9 mouse cellular contexts compared by ENCODE assay signal in the genomic region with DNA sequence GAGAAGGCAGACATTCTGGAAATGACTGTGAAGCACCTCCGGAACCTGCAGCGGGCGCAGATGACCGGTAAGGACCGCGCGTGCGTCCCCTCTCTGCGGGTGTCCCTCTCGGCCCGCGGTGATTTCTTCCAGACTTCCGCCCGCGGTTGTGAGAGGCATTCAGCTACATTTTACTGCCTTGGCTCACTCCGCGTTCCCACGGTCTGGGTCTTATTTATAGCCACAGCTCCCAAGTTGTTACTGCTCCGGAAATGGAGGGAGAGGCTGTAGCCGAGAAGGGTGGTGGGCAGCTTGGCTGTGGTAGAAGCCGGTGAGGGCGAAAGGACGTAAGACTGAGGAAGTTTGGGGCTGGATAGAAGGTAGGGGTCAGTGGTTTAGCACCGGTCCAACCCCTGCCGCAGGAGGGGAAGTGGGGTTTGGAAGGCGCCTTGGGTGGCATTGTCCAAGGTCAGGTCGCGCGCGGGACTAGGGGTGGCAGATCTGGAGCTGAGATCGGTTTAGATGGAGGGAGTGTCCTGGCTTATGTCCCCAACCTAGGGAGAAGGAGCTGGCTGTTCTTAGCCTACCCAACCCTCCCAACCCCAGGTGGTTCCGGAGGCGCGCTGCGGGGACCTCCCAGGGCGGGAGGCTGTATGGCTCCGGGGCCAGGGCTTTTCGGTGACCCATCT. TPM values are rescaled to one million over a fixed set of nuclear protein-coding genes. Genes with fewer than 3 reads are reported as not detected.
A peak's percentile ranks its signal among the peaks of the same experiment; 100 is the strongest.
DNase-seq lines count a peak whose midpoint lies in the region; ATAC-seq and TF ChIP-seq lines count a peak whose summit lies in the region.
"Had no signal": no experiment of that assay in that cellular context is flagged by ENCODE, and none has a peak within 500 bp of the region (broad histone marks: within the 10 kb centered on the region; RNA-seq: fewer than 3 reads in every experiment).

No protein-coding gene starts in this region.

- under 1% methylated on average over 38 of the region's 38 CpGs for WGBS in hindbrain, embryonic 14.5 days
- WGBS in midbrain, embryonic 13.5 days, result under 1% methylated on average over 38 of the region's 38 CpGs
- under 1% methylated on average over 38 of the region's 38 CpGs for WGBS in stomach, embryonic 14.5 days

- H3K27me3 ChIP-seq in hindbrain, embryonic 14.5 days (ENCODE audit: control insufficient read depth, insufficient read depth, low read length), result peaks cover 67% of the 10 kb centered on the region
- H3K27me3 ChIP-seq in midbrain, embryonic 13.5 days, result peaks cover 65% of the 10 kb centered on the region
- no peaks in the 10 kb centered on the region for H3K27me3 ChIP-seq in stomach, embryonic 14.5 days (ENCODE audit: control insufficient read depth, insufficient read depth, low read length)
- H3K27me3 ChIP-seq: Patski had no signal

- H3K4me1 ChIP-seq in hindbrain, embryonic 14.5 days (replicated peaks; ENCODE audit: control insufficient read depth, insufficient read depth, low read length), result peaks cover 34% of the 10 kb centered on the region
- H3K4me1 ChIP-seq in midbrain, embryonic 13.5 days (replicated peaks), result peaks cover 71% of the 10 kb centered on the region
- peaks cover 38% of the 10 kb centered on the region for H3K4me1 ChIP-seq in stomach, embryonic 14.5 days (ENCODE audit: control insufficient read depth, insufficient read depth, low read length)

- peak in 1 of 2 experiments; percentile 28 for DNase-seq in layer of hippocampus, adult 2 months (ENCODE audit: low spot score in 2 of 2)
- DNase-seq in layer of hippocampus, adult 9-10 months (ENCODE audit: low spot score), result no peak
- peak; percentile 48 to 67 for DNase-seq in gastrocnemius, adult 8-10 months (ENCODE audit: low spot score in 2 of 2)
- peak; percentile 38 for DNase-seq in hindbrain, embryonic 14.5 days (ENCODE audit: low spot score)
- DNase-seq in left cerebral cortex, postnatal 4 days, result peak; percentile 38

- H3K9ac ChIP-seq in hindbrain, embryonic 14.5 days, result peak overlapping the region; percentile 65
- H3K9ac ChIP-seq in midbrain, embryonic 13.5 days (replicated peaks), result peak overlapping the region; percentile 70
- H3K9ac ChIP-seq in stomach, embryonic 14.5 days (replicated peaks; ENCODE audit: low read depth, low read length), result peak overlapping the region; percentile 89

- no peaks in the 10 kb centered on the region for H3K36me3 ChIP-seq in hindbrain, embryonic 14.5 days (replicated peaks; ENCODE audit: control insufficient read depth, insufficient read depth)
- no peaks in the 10 kb centered on the region for H3K36me3 ChIP-seq in midbrain, embryonic 13.5 days
- H3K36me3 ChIP-seq in stomach, embryonic 14.5 days (ENCODE audit: control insufficient read depth, insufficient read depth, low read length), result no peaks in the 10 kb centered on the region

- H3K4me3 ChIP-seq in layer of hippocampus, adult 2 months, result peak overlapping the region; percentile 74
- peak overlapping the region; percentile 65 for H3K4me3 ChIP-seq in hindbrain, embryonic 14.5 days (replicated peaks; ENCODE audit: low read length)
- peak overlapping the region; percentile 65 for H3K4me3 ChIP-seq in midbrain, embryonic 13.5 days (replicated peaks)
- H3K4me3 ChIP-seq in stomach, embryonic 14.5 days (ENCODE audit: low read depth, low read length), result peak overlapping the region; percentile 82

- intact Hi-C loops in left cerebral cortex, postnatal 4 days (cut with DNase I), result loop anchor here (2.0 to 10.0 kb wide), 6 partner anchors 112 to 424 kb away; no protein-coding TSS in a partner anchor

- ATAC-seq in common myeloid progenitor, adult 5-6 weeks (replicated peaks; ENCODE audit: low read depth, poor library complexity, severe bottlenecking), result peak; percentile 19
- ATAC-seq in hindbrain, embryonic 14.5 days (ENCODE audit: low FRiP score), result no peak; the same call in 1 of the 2 replicates
- no peak for ATAC-seq in midbrain, embryonic 13.5 days
- no peak for ATAC-seq in stomach, embryonic 14.5 days (ENCODE audit: insufficient number of reproducible peaks, insufficient read depth, low FRiP score, low read depth)
- ATAC-seq: Patski had no signal

- H3K27ac ChIP-seq in layer of hippocampus, adult 2 months, result peak overlapping the region; percentile 94
- H3K27ac ChIP-seq in hindbrain, embryonic 14.5 days, result peak overlapping the region; percentile 76
- peak overlapping the region; percentile 70 for H3K27ac ChIP-seq in midbrain, embryonic 13.5 days
- peak overlapping the region; percentile 97 for H3K27ac ChIP-seq in stomach, embryonic 14.5 days (ENCODE audit: low read length)

- TF ChIP-seq CTCF in layer of hippocampus, adult 2 months (conservative IDR thresholded peaks at IDR 0.05), result no peak; the same call in 1 of the 2 replicates

- no peaks in the 10 kb centered on the region for H3K9me3 ChIP-seq in hindbrain, embryonic 14.5 days (ENCODE audit: control insufficient read depth, low read length)
- no peaks in the 10 kb centered on the region for H3K9me3 ChIP-seq in midbrain, embryonic 13.5 days
- H3K9me3 ChIP-seq in stomach, embryonic 14.5 days (ENCODE audit: control insufficient read depth, low read depth, low read length), result no peaks in the 10 kb centered on the region

- peak overlapping the region; percentile 97 for H3K4me2 ChIP-seq in hindbrain, embryonic 14.5 days (replicated peaks)
- peak overlapping the region; percentile 99 for H3K4me2 ChIP-seq in midbrain, embryonic 13.5 days (replicated peaks)
- H3K4me2 ChIP-seq in stomach, embryonic 14.5 days (replicated peaks; ENCODE audit: low read depth, low read length), result peak overlapping the region; percentile 58

RNA-seq across cellular contexts. Expression of gene Hes1, which starts 2.1 kb away (rescaled TPM):
- total RNA-seq in layer of hippocampus, adult 2 months (2021), result 10 to 100 TPM; 23.3 to 32.7 TPM
- 0.05 and 0.58 TPM in 2 replicates for total RNA-seq in common myeloid progenitor, adult 5-6 weeks (2017)
- total RNA-seq in gastrocnemius, adult 8-10 months (2022), result 10 to 100 TPM in 2 of 4 experiments, 1 to 10 TPM in 2; 8.9 to 13.4 (median 9.9) TPM
- 14.0 and 18.0 TPM in 2 replicates for polyA plus RNA-seq in hindbrain, embryonic 14.5 days (2014; fragmentation: Nextera tagmentation; extraction: Ambion mirVana)
- total RNA-seq in left cerebral cortex, postnatal 4 days (2021), result 10 to 100 TPM; 15.9 to 19.1 TPM
- polyA plus RNA-seq in midbrain, embryonic 13.5 days (2015; fragmentation: Nextera tagmentation; extraction: Ambion mirVana), result 14.1 and 19.7 TPM in 2 replicates
- polyA plus RNA-seq in stomach, embryonic 14.5 days (2014; fragmentation: Nextera tagmentation; extraction: Ambion mirVana), result 74.1 and 75.8 TPM in 2 replicates
